Mouse (Mus musculus) frontal cortex, adult (tissue): ENCODE results near the gene Adam26b.
"Not testable (repeated sequence)": the region's sequence is repeated elsewhere in the genome, so short reads cannot be mapped to it uniquely, and the experiment has no call there.

Experiments used
- ATAC-seq: cut with Nextera tagmentation; 2 replicates; pipeline ENCODE4 v1.9.2; 2017; ENCODE audit warnings: mild to moderate bottlenecking, moderate library complexity, mixed read lengths; ENCODE audit not compliant: low TSS enrichment

The Adam26b gene

GRCm38 (mm10) chr8:43528006-43528405 is at the start of gene Adam26b:
Gene Adam26b, minus strand, starts transcription at chr8:43528106.
- not testable (repeated sequence) for ATAC-seq

- not testable (repeated sequence) for ATAC-seq
Measured at GRCm38 (mm10) chr8:43576607-43577006, 48.7 kb upstream of the Adam26b start, which contains the start of gene Adam26a. Gene Adam26a, minus strand, starts transcription at chr8:43576707.
